Mouse (Mus musculus): ENCODE measurements around the gene Col16a1.

DNA sequence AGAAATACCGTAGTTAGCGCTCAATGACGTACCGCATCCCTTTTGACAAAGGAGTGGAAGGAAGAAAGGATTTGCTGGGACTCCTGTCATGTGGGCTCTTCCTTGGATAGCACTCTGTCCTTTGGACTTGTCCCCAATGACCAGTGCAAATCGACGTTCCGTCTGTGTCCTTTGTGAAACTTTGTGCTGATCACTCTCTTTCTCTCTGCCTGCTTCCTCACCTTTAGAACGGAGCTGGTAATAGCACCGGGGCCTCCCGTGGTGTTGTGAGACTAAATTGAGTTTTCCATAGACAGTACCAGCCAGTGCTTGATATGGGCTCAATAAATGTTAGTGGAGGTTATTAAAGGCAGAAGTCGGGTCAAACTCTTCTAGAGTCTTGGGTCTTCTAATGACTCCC, 6.6 kb upstream of the Col16a1 start:
- TF ChIP-seq POLR2A (IDR thresholded peaks at IDR 0.05; ENCODE audit: borderline replicate concordance, low read depth, low read length) (no peak), CTCF (IDR thresholded peaks at IDR 0.05; ENCODE audit: low read depth, low read length) (no peak)

Measured in bone marrow macrophage, adult 2 months (primary cell).